Mouse (Mus musculus): ENCODE measurements around the gene Zfp2.

- no peak for TF ChIP-seq POLR2A (IDR thresholded peaks at IDR 0.05; ENCODE audit: control insufficient read depth, low read depth, low read length)
- TF ChIP-seq CTCF (IDR thresholded peaks at IDR 0.05; ENCODE audit: control insufficient read depth, insufficient read depth, insufficient replicate concordance, low read depth, low read length), result no peak
Measured at GRCm38 (mm10) chr11:50886231-50886932, 29.6 kb downstream of the Zfp2 start.

Measured in testis, adult 2 months (tissue).